Comparison of ENCODE assay signal across 19 mouse cellular contexts in genomic region chr10:67085916-67086315, GRCm38 (mm10). TPM values are rescaled to one million over a fixed set of nuclear protein-coding genes. Genes with fewer than 3 reads are reported as not detected.
DNase-seq lines count a peak whose midpoint lies in the region; ATAC-seq and TF ChIP-seq lines count a peak whose summit lies in the region.
"Had no signal": no experiment of that assay in that cellular context is flagged by ENCODE, and none has a peak within 500 bp of the region (broad histone marks: within the 10 kb centered on the region; RNA-seq: fewer than 3 reads in every experiment).

No protein-coding gene starts in this region.

- DNase-seq in cerebellum, adult 2 months: peak in 1 of 2 experiments; percentile 38
- DNase-seq in cerebellum, postnatal 25 days: no peak
- no peak for DNase-seq in intestine, embryonic 14.5 days (ENCODE audit: low spot score)
- DNase-seq in forelimb bud, embryonic 11.5 days (ENCODE audit: low read depth, low spot score): peak; percentile 59
- DNase-seq: adrenal gland, adult 8-10 months; adrenal gland, postnatal 14 days; adrenal gland, postnatal 36 days; B cell, adult 2 months; forebrain, postnatal 0 days had no signal

- H3K4me2 ChIP-seq in intestine, embryonic 14.5 days (ENCODE audit: low read length): no peak overlapping the region
- H3K4me2 ChIP-seq in intestine, postnatal 0 days (replicated peaks; ENCODE audit: low read depth): no peak overlapping the region
- H3K4me2 ChIP-seq in midbrain, embryonic 16.5 days (ENCODE audit: low read length): no peak overlapping the region
- H3K4me2 ChIP-seq: embryonic facial prominence, embryonic 12.5 days; forebrain, embryonic 13.5 days; forebrain, embryonic 15.5 days had no signal

- H3K27me3 ChIP-seq in cerebellum, adult 2 months (ENCODE audit: control insufficient read depth, insufficient read depth, low read length): no peaks in the 10 kb centered on the region
- no peaks in the 10 kb centered on the region for H3K27me3 ChIP-seq in intestine, embryonic 14.5 days (replicated peaks; ENCODE audit: control insufficient read depth, insufficient read depth, low read length)
- no peaks in the 10 kb centered on the region for H3K27me3 ChIP-seq in intestine, postnatal 0 days (replicated peaks; ENCODE audit: control insufficient read depth, insufficient read depth, low read length)
- H3K27me3 ChIP-seq in midbrain, embryonic 16.5 days (ENCODE audit: control insufficient read depth, insufficient read depth, low read depth, low read length): no peaks in the 10 kb centered on the region
- H3K27me3 ChIP-seq: CH12.LX; embryonic facial prominence, embryonic 12.5 days; forebrain, embryonic 13.5 days; forebrain, embryonic 15.5 days; Patski had no signal

- H3K4me3 ChIP-seq in cerebellum, adult 2 months (replicated peaks; ENCODE audit: insufficient read depth, low read depth, low read length): no peak overlapping the region
- H3K4me3 ChIP-seq in intestine, embryonic 14.5 days (ENCODE audit: low read depth, low read length): no peak overlapping the region
- H3K4me3 ChIP-seq in intestine, postnatal 0 days (ENCODE audit: low read depth, low read length): no peak overlapping the region
- H3K4me3 ChIP-seq in midbrain, embryonic 16.5 days (ENCODE audit: low read depth, low read length): no peak overlapping the region
- H3K4me3 ChIP-seq: embryonic facial prominence, embryonic 10.5 days; embryonic facial prominence, embryonic 12.5 days; forebrain, embryonic 13.5 days; forebrain, embryonic 15.5 days had no signal

- peak overlapping the region; percentile 91 for H3K27ac ChIP-seq in cerebellum, adult 2 months (ENCODE audit: insufficient read depth, low read length)
- H3K27ac ChIP-seq in intestine, embryonic 14.5 days (ENCODE audit: low read depth): no peak overlapping the region
- H3K27ac ChIP-seq in intestine, postnatal 0 days (ENCODE audit: low read depth, low read length): no peak overlapping the region
- no peak overlapping the region for H3K27ac ChIP-seq in midbrain, embryonic 16.5 days (ENCODE audit: low read length)
- H3K27ac ChIP-seq: embryonic facial prominence, embryonic 10.5 days; embryonic facial prominence, embryonic 12.5 days; forebrain, embryonic 13.5 days had no signal

- H3K4me1 ChIP-seq in cerebellum, adult 2 months (ENCODE audit: control insufficient read depth, insufficient read depth, low read length): peaks cover 38% of the 10 kb centered on the region
- H3K4me1 ChIP-seq in intestine, embryonic 14.5 days (replicated peaks; ENCODE audit: control insufficient read depth, insufficient read depth, low read length): 0 out of 2 replicates have a peak, but pooled peaks cover 4% of the 10 kb centered on the region
- H3K4me1 ChIP-seq in intestine, postnatal 0 days (replicated peaks; ENCODE audit: control insufficient read depth, insufficient read depth, low read length): no peaks in the 10 kb centered on the region
- H3K4me1 ChIP-seq in midbrain, embryonic 16.5 days (ENCODE audit: control insufficient read depth, insufficient read depth, low read length): no peaks in the 10 kb centered on the region; the same call in none of the 2 replicates

- no peaks in the 10 kb centered on the region for H3K9me3 ChIP-seq in intestine, embryonic 14.5 days (ENCODE audit: control insufficient read depth, low read length)
- H3K9me3 ChIP-seq in intestine, postnatal 0 days (ENCODE audit: control insufficient read depth): no peaks in the 10 kb centered on the region
- no peaks in the 10 kb centered on the region for H3K9me3 ChIP-seq in midbrain, embryonic 16.5 days (replicated peaks; ENCODE audit: control insufficient read depth, low read length, poor library complexity, severe bottlenecking)
- H3K9me3 ChIP-seq: embryonic facial prominence, embryonic 12.5 days; forebrain, embryonic 13.5 days; forebrain, embryonic 15.5 days had no signal

- no peak for TF ChIP-seq CTCF in cerebellum, adult 2 months (IDR thresholded peaks at IDR 0.05; ENCODE audit: borderline replicate concordance, insufficient read depth, low read depth, low read length)
- TF ChIP-seq CTCF in intestine, postnatal 0 days (IDR thresholded peaks at IDR 0.05; ENCODE audit: low read depth): no peak

- TF ChIP-seq POLR2A in cerebellum, adult 2 months (IDR thresholded peaks at IDR 0.05; ENCODE audit: borderline replicate concordance, insufficient read depth, low read length): no peak

- 59% methylated on average over 7 of the region's 7 CpGs for WGBS in cerebellum, adult 2 months
- WGBS in intestine, embryonic 14.5 days: 66% methylated on average over 7 of the region's 7 CpGs
- WGBS in intestine, postnatal 0 days: 51% methylated on average over 7 of the region's 7 CpGs
- WGBS in midbrain, embryonic 16.5 days: 90% methylated on average over 7 of the region's 7 CpGs

- 0 out of 2 replicates have a peak, but pooled peaks have one; percentile 14 for ATAC-seq in intestine, embryonic 14.5 days (replicated peaks; ENCODE audit: low FRiP score, low TSS enrichment, low read depth)
- no peak for ATAC-seq in intestine, postnatal 0 days
- ATAC-seq in midbrain, embryonic 16.5 days: no peak
- ATAC-seq: activated CD4-positive, CD25-positive, alpha-beta regulatory T cell, adult 4 months; CD4-positive, CD25-positive, alpha-beta regulatory T cell, adult 4 months; Patski had no signal

- H3K9ac ChIP-seq in intestine, embryonic 14.5 days (ENCODE audit: low read length): no peak overlapping the region
- no peak overlapping the region for H3K9ac ChIP-seq in intestine, postnatal 0 days (ENCODE audit: low read depth, low read length)
- no peak overlapping the region for H3K9ac ChIP-seq in midbrain, embryonic 16.5 days (ENCODE audit: low read depth, low read length)
- H3K9ac ChIP-seq: embryonic facial prominence, embryonic 12.5 days; forebrain, embryonic 13.5 days; forebrain, embryonic 15.5 days; forebrain, postnatal 0 days had no signal

- no peaks in the 10 kb centered on the region for H3K36me3 ChIP-seq in intestine, embryonic 14.5 days (ENCODE audit: control insufficient read depth, insufficient read depth, low read length)
- H3K36me3 ChIP-seq in intestine, postnatal 0 days (ENCODE audit: control insufficient read depth, insufficient read depth): no peaks in the 10 kb centered on the region
- H3K36me3 ChIP-seq in midbrain, embryonic 16.5 days (ENCODE audit: control insufficient read depth, insufficient read depth, low read length): no peaks in the 10 kb centered on the region
- H3K36me3 ChIP-seq: forebrain, embryonic 15.5 days had no signal

RNA-seq across cellular contexts. Expression of gene Jmjd1c, which starts 10.0 kb away (rescaled TPM):
- polyA plus RNA-seq in cerebellum, adult 2 months (2012; rRNA removed): 56.3 and 63.8 TPM in 2 replicates
- polyA plus RNA-seq in intestine, embryonic 14.5 days (2014; fragmentation: Nextera tagmentation; extraction: Ambion mirVana): 43.6 and 47.5 TPM in 2 replicates
- polyA plus RNA-seq in intestine, postnatal 0 days (2015; fragmentation: Nextera tagmentation; extraction: Ambion mirVana): 33.4 and 39.6 TPM in 2 replicates
- 41.7 and 42.3 TPM in 2 replicates for polyA plus RNA-seq in midbrain, embryonic 16.5 days (2015; fragmentation: Nextera tagmentation; extraction: Ambion mirVana)

RNA-seq across cellular contexts. Expression of gene Reep3, which starts 10.8 kb away (rescaled TPM):
- polyA plus RNA-seq in cerebellum, adult 2 months (2012; rRNA removed): 44.0 and 45.2 TPM in 2 replicates
- polyA plus RNA-seq in intestine, embryonic 14.5 days (2014; fragmentation: Nextera tagmentation; extraction: Ambion mirVana): 35.7 and 38.2 TPM in 2 replicates
- polyA plus RNA-seq in intestine, postnatal 0 days (2015; fragmentation: Nextera tagmentation; extraction: Ambion mirVana): 77.4 and 81.2 TPM in 2 replicates
- polyA plus RNA-seq in midbrain, embryonic 16.5 days (2015; fragmentation: Nextera tagmentation; extraction: Ambion mirVana): 28.2 and 28.6 TPM in 2 replicates
